Mouse (Mus musculus): ENCODE measurements around the gene Padi3. TPM values are rescaled to one million over a fixed set of nuclear protein-coding genes. Genes with fewer than 3 reads are reported as not detected.
A peak's percentile ranks its signal among the peaks of the same experiment; 100 is the strongest.

Gene Padi3
- polyA plus RNA-seq, 1 experiment from 2014 or later, result 0.28 TPM

GRCm38 (mm10) chr4:140794678-140795077 lies 15.8 kb downstream of the Padi3 start:
- peaks cover 5% of the 10 kb centered on the region; the same call in 1 of the 2 replicates for H3K4me1 ChIP-seq (replicated peaks)
- 82% methylated on average over 9 of the region's 9 CpGs for WGBS
- H3K4me2 ChIP-seq, result no peak overlapping the region
- H3K27ac ChIP-seq, result no peak overlapping the region
- H3K9ac ChIP-seq (replicated peaks), result no peak overlapping the region
- H3K4me3 ChIP-seq (replicated peaks), result no peak overlapping the region
- H3K36me3 ChIP-seq, result no peaks in the 10 kb centered on the region
- no peaks in the 10 kb centered on the region for H3K9me3 ChIP-seq
- H3K27me3 ChIP-seq, result peaks cover 3% of the 10 kb centered on the region; the same call in 1 of the 2 replicates
- no peak for ATAC-seq (ENCODE audit: insufficient number of reproducible peaks, insufficient read depth, low FRiP score, low TSS enrichment, low read depth)

- WGBS, result 57% methylated on average over 9 of the region's 9 CpGs
- no peak for ATAC-seq (ENCODE audit: insufficient number of reproducible peaks, insufficient read depth, low FRiP score, low TSS enrichment, low read depth)
- Histone ChIP-seq H3K4me3 (replicated peaks) (no peak overlapping the region), H3K36me3 (no peaks in the 10 kb centered on the region), H3K27me3 (peaks cover 3% of the 10 kb centered on the region; the same call in 1 of the 2 replicates), H3K27ac (no peak overlapping the region), H3K9ac (replicated peaks) (no peak overlapping the region), H3K4me2 (no peak overlapping the region), H3K4me1 (replicated peaks) (peaks cover 6% of the 10 kb centered on the region; the same call in 1 of the 2 replicates), H3K9me3 (no peaks in the 10 kb centered on the region)
These were observed 16.7 kb downstream of the Padi3 start for GRCm38 (mm10) chr4:140793795-140794194.

GRCm38 (mm10) chr4:140792584-140792983 lies 17.9 kb downstream of the Padi3 start:
- Histone ChIP-seq H3K4me1 (replicated peaks) (peaks cover 6% of the 10 kb centered on the region; the same call in 1 of the 2 replicates), H3K36me3 (no peaks in the 10 kb centered on the region), H3K9me3 (no peaks in the 10 kb centered on the region), H3K4me2 (no peak overlapping the region), H3K27ac (no peak overlapping the region), H3K9ac (replicated peaks) (no peak overlapping the region), H3K27me3 (no peaks in the 10 kb centered on the region), H3K4me3 (replicated peaks) (no peak overlapping the region)
- ATAC-seq (ENCODE audit: insufficient number of reproducible peaks, insufficient read depth, low FRiP score, low TSS enrichment, low read depth), result no peak
- WGBS, result 88% methylated on average over 7 of the region's 7 CpGs

- WGBS, result 80% methylated on average over 16 of the region's 16 CpGs
- no peak overlapping the region for H3K4me3 ChIP-seq (replicated peaks)
- no peak overlapping the region for H3K4me2 ChIP-seq
These were observed 19.4 kb downstream of the Padi3 start for GRCm38 (mm10) chr4:140791071-140791470.

GRCm38 (mm10) chr4:140789983-140790382 lies 20.5 kb downstream of the Padi3 start:
- H3K9ac ChIP-seq (replicated peaks), result no peak overlapping the region
- ATAC-seq (ENCODE audit: insufficient number of reproducible peaks, insufficient read depth, low FRiP score, low TSS enrichment, low read depth), result peak; percentile 11; the same call in 1 of the 2 replicates
- no peaks in the 10 kb centered on the region for H3K9me3 ChIP-seq
- H3K27me3 ChIP-seq, result no peaks in the 10 kb centered on the region
- WGBS, result 83% methylated on average over 4 of the region's 4 CpGs
- H3K4me2 ChIP-seq, result no peak overlapping the region
- no peaks in the 10 kb centered on the region for H3K36me3 ChIP-seq
- peaks cover 6% of the 10 kb centered on the region; the same call in 1 of the 2 replicates for H3K4me1 ChIP-seq (replicated peaks)
- no peak overlapping the region for H3K4me3 ChIP-seq (replicated peaks)
- H3K27ac ChIP-seq, result no peak overlapping the region

More at GRCm38 (mm10) chr4:140791071-140791470, 19.4 kb downstream of the Padi3 start:
- Histone ChIP-seq H3K36me3 (no peaks in the 10 kb centered on the region), H3K9ac (replicated peaks) (no peak overlapping the region), H3K4me1 (replicated peaks) (peaks cover 6% of the 10 kb centered on the region; the same call in 1 of the 2 replicates), H3K27ac (no peak overlapping the region), H3K27me3 (no peaks in the 10 kb centered on the region), H3K9me3 (no peaks in the 10 kb centered on the region)
- no peak for ATAC-seq (ENCODE audit: insufficient number of reproducible peaks, insufficient read depth, low FRiP score, low TSS enrichment, low read depth)

GRCm38 (mm10) chr4:140788983-140789382 lies 21.5 kb downstream of the Padi3 start:
- Histone ChIP-seq H3K9ac (replicated peaks) (no peak overlapping the region), H3K36me3 (no peaks in the 10 kb centered on the region), H3K27ac (no peak overlapping the region), H3K27me3 (no peaks in the 10 kb centered on the region), H3K4me2 (no peak overlapping the region), H3K4me3 (replicated peaks) (no peak overlapping the region), H3K4me1 (replicated peaks) (peaks cover 6% of the 10 kb centered on the region; the same call in 1 of the 2 replicates), H3K9me3 (no peaks in the 10 kb centered on the region)
- no peak for ATAC-seq (ENCODE audit: insufficient number of reproducible peaks, insufficient read depth, low FRiP score, low TSS enrichment, low read depth)
- 37% methylated on average over 6 of the region's 6 CpGs for WGBS

- Histone ChIP-seq H3K9me3 (no peaks in the 10 kb centered on the region), H3K4me3 (replicated peaks) (no peak overlapping the region), H3K27me3 (no peaks in the 10 kb centered on the region), H3K9ac (replicated peaks) (no peak overlapping the region), H3K36me3 (no peaks in the 10 kb centered on the region), H3K4me1 (replicated peaks) (peaks cover 6% of the 10 kb centered on the region; the same call in 1 of the 2 replicates), H3K4me2 (no peak overlapping the region), H3K27ac (no peak overlapping the region)
- WGBS, result 82% methylated on average over 6 of the region's 6 CpGs
- no peak for ATAC-seq (ENCODE audit: insufficient number of reproducible peaks, insufficient read depth, low FRiP score, low TSS enrichment, low read depth)
These were observed 22.2 kb downstream of the Padi3 start for GRCm38 (mm10) chr4:140788264-140788663.

GRCm38 (mm10) chr4:140787414-140787813 lies 23.0 kb downstream of the Padi3 start:
- no peaks in the 10 kb centered on the region for H3K9me3 ChIP-seq
- no peak for ATAC-seq (ENCODE audit: insufficient number of reproducible peaks, insufficient read depth, low FRiP score, low TSS enrichment, low read depth)
- H3K4me2 ChIP-seq, result no peak overlapping the region
- peaks cover 6% of the 10 kb centered on the region; the same call in 1 of the 2 replicates for H3K4me1 ChIP-seq (replicated peaks)
- no peak overlapping the region for H3K27ac ChIP-seq
- no peaks in the 10 kb centered on the region for H3K27me3 ChIP-seq
- no peak overlapping the region for H3K4me3 ChIP-seq (replicated peaks)
- 64% methylated on average over 4 of the region's 4 CpGs for WGBS
- H3K9ac ChIP-seq (replicated peaks), result no peak overlapping the region
- H3K36me3 ChIP-seq, result no peaks in the 10 kb centered on the region

GRCm38 (mm10) chr4:140785217-140785616 lies 25.2 kb downstream of the Padi3 start:
- no peak for ATAC-seq (ENCODE audit: insufficient number of reproducible peaks, insufficient read depth, low FRiP score, low TSS enrichment, low read depth)
- peaks cover 6% of the 10 kb centered on the region; the same call in 1 of the 2 replicates for H3K4me1 ChIP-seq (replicated peaks)
- 83% methylated on average over 5 of the region's 5 CpGs for WGBS
- H3K4me3 ChIP-seq (replicated peaks), result no peak overlapping the region
- H3K9ac ChIP-seq (replicated peaks), result no peak overlapping the region
- no peak overlapping the region for H3K27ac ChIP-seq
- H3K4me2 ChIP-seq, result no peak overlapping the region
- H3K36me3 ChIP-seq, result no peaks in the 10 kb centered on the region
- H3K27me3 ChIP-seq, result no peaks in the 10 kb centered on the region
- no peaks in the 10 kb centered on the region for H3K9me3 ChIP-seq

GRCm38 (mm10) chr4:140784292-140784945 lies 26.0 kb downstream of the Padi3 start:
- ATAC-seq (ENCODE audit: insufficient number of reproducible peaks, insufficient read depth, low FRiP score, low TSS enrichment, low read depth), result no peak
- no peaks in the 10 kb centered on the region for H3K9me3 ChIP-seq
- H3K4me3 ChIP-seq (replicated peaks), result no peak overlapping the region
- H3K4me2 ChIP-seq, result no peak overlapping the region
- H3K36me3 ChIP-seq, result no peaks in the 10 kb centered on the region
- H3K4me1 ChIP-seq (replicated peaks), result no peaks in the 10 kb centered on the region
- H3K9ac ChIP-seq (replicated peaks), result no peak overlapping the region
- no peak overlapping the region for H3K27ac ChIP-seq
- no peaks in the 10 kb centered on the region for H3K27me3 ChIP-seq
- 94% methylated on average over 9 of the region's 9 CpGs for WGBS

GRCm38 (mm10) chr4:140782821-140783220 lies 27.6 kb downstream of the Padi3 start:
- Histone ChIP-seq H3K27ac (no peak overlapping the region), H3K27me3 (no peaks in the 10 kb centered on the region), H3K4me3 (replicated peaks) (no peak overlapping the region), H3K4me1 (replicated peaks) (no peaks in the 10 kb centered on the region), H3K4me2 (no peak overlapping the region), H3K9me3 (no peaks in the 10 kb centered on the region), H3K36me3 (no peaks in the 10 kb centered on the region), H3K9ac (replicated peaks) (no peak overlapping the region)
- ATAC-seq (ENCODE audit: insufficient number of reproducible peaks, insufficient read depth, low FRiP score, low TSS enrichment, low read depth), result no peak
- WGBS, result 89% methylated on average over 9 of the region's 9 CpGs

- Histone ChIP-seq H3K4me1 (replicated peaks) (no peaks in the 10 kb centered on the region), H3K27me3 (no peaks in the 10 kb centered on the region), H3K36me3 (no peaks in the 10 kb centered on the region), H3K4me2 (no peak overlapping the region), H3K4me3 (replicated peaks) (no peak overlapping the region), H3K9ac (replicated peaks) (no peak overlapping the region), H3K27ac (no peak overlapping the region), H3K9me3 (no peaks in the 10 kb centered on the region)
- no peak for ATAC-seq (ENCODE audit: insufficient number of reproducible peaks, insufficient read depth, low FRiP score, low TSS enrichment, low read depth)
- 77% methylated on average over 14 of the region's 14 CpGs for WGBS
These were observed 29.9 kb downstream of the Padi3 start for GRCm38 (mm10) chr4:140780507-140780906.

Measured in limb, embryonic 12.5 days (tissue).